Mouse (Mus musculus) small intestine, adult 2 months (tissue): ENCODE results near the gene Rbm44. TPM values are rescaled to one million over a fixed set of nuclear protein-coding genes. Genes with fewer than 3 reads are reported as not detected.

ENCODE experiments used
- H3K27ac ChIP-seq: fragments of 200-500 bp; 2 replicates; pipeline ENCODE4 v1.5.1; 2012; ENCODE audit warnings: low read depth, low read length, control low read depth, inconsistent platforms; ENCODE audit not compliant: insufficient read depth
- H3K27me3 ChIP-seq: fragments of 200-500 bp; 2 replicates; pipeline ENCODE4 v1.6.1; 2012; ENCODE audit warnings: mild to moderate bottlenecking, moderate library complexity, low read length, inconsistent platforms; ENCODE audit not compliant: control insufficient read depth, insufficient read depth
- H3K36me3 ChIP-seq: fragments of 200-500 bp; 2 replicates; pipeline ENCODE4 v1.6.1; 2012; ENCODE audit warnings: mild to moderate bottlenecking, low read length, control low read depth, inconsistent platforms; ENCODE audit not compliant: control insufficient read depth, insufficient read depth
- H3K4me1 ChIP-seq: fragments of 200-500 bp; 2 replicates; pipeline ENCODE4 v1.6.1; 2012; ENCODE audit warnings: low read length, inconsistent platforms, mixed read lengths; ENCODE audit not compliant: control insufficient read depth, insufficient read depth, insufficient read length
- H3K4me3 ChIP-seq: fragments of 200-500 bp; 2 replicates; pipeline ENCODE4 v1.5.1; 2012; ENCODE audit warnings: low read depth, mild to moderate bottlenecking, control low read depth, inconsistent platforms, low read length, moderate library complexity
- CTCF ChIP-seq: fragments of 200-500 bp; IDR thresholded peaks from 2 replicates; pipeline ENCODE4 v1.5.1; 2012; ENCODE audit warnings: low read depth, mild to moderate bottlenecking, control low read depth, inconsistent platforms, low read length, moderate library complexity, mixed read lengths; ENCODE audit not compliant: insufficient replicate concordance, insufficient read length; ENCODE audit errors: extremely low read depth
- POLR2A ChIP-seq: fragments of 200-500 bp; IDR thresholded peaks from 2 replicates; pipeline ENCODE4 v1.6.1; 2012; ENCODE audit warnings: low read depth, mild to moderate bottlenecking, control low read depth, inconsistent platforms, low read length, moderate library complexity
- WGBS: fragments of 180-500 bp; shearing (Covaris S2); methylation state at CpG from one replicate; pipeline ENCODE4 v1.1.7; 2018; 5-methylcytosine and 5-hydroxymethylcytosine counted together
- polyA plus RNA-seq: library from polyadenylated mRNA; depleted of rRNA; stranded (reverse); fragments of >200 nt; gene quantifications from 2 replicates; pipeline ENCODE4 v1.2.3, GENCODE M21; 2012

Rbm44 gene
- polyA plus RNA-seq, 1 experiment = not detected

- peaks cover 5% of the 10 kb centered on the region; the same call in 1 of the 2 replicates for H3K27me3 ChIP-seq
- no peak overlapping the region for H3K27ac ChIP-seq
- no peaks in the 10 kb centered on the region for H3K36me3 ChIP-seq
- WGBS = 74% methylated on average over 4 of the region's 4 CpGs
- TF ChIP-seq CTCF = no peak
- TF ChIP-seq POLR2A = no peak
- peaks cover 6% of the 10 kb centered on the region; the same call in 1 of the 2 replicates for H3K4me1 ChIP-seq
- no peak overlapping the region for H3K4me3 ChIP-seq
These were observed 32.0 kb downstream of the Rbm44 start for GRCm38 (mm10) chr1:91176871-91177270.

GRCm38 (mm10) chr1:91179086-91179485 lies 34.2 kb downstream of the Rbm44 start:
- no peaks in the 10 kb centered on the region for H3K36me3 ChIP-seq
- no peak overlapping the region for H3K27ac ChIP-seq
- no peak for TF ChIP-seq POLR2A
- TF ChIP-seq CTCF = peak; percentile 62
- H3K4me3 ChIP-seq = no peak overlapping the region
- H3K4me1 ChIP-seq = peaks cover 6% of the 10 kb centered on the region; the same call in 1 of the 2 replicates
- 30% methylated on average over 5 of the region's 5 CpGs for WGBS
- peaks cover 5% of the 10 kb centered on the region; the same call in 1 of the 2 replicates for H3K27me3 ChIP-seq

DNA sequence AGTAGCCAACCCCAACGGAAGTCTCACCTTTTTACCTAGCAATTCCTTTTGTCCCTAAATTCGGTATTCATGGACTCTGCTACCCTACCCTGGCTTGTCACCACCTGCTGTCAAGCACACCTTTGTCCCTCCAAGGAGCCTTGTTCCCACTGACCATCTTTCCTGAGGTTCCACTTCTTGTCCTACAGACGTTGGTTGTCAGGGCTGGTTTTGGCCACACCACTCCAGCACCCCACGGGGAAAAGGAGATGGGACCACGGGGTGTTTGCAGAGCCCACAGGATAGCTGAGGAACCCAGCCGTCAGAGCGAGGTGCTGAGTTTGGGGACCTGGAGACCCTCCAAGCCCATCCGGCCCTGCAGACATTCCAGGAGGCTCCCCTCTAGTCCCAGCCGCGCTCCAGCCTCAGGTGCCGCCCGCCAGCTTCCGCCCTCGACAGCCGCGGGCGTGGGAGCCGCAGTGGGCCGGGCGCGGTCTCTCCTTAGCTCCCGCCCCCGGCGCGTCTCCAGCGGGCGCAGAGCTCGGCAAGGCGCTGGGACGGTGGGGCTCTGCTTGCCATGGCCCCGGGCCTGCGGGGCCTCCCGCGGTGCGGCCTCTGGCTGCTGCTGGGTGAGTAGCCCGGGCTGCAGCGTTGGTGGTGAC lies 34.8 kb downstream of the Rbm44 start, which contains the start of gene Ramp1:
Gene Ramp1, plus strand, starts transcription at position 290 of the 641 bp plus-strand sequence.
- Histone ChIP-seq H3K27me3 (peaks cover 5% of the 10 kb centered on the region; the same call in 1 of the 2 replicates), H3K4me3 (peak within 1 kb of the TSS; percentile 61), H3K4me1 (peaks cover 6% of the 10 kb centered on the region; the same call in 1 of the 2 replicates), H3K27ac (0 out of 2 replicates have a peak within 1 kb of the TSS, but pooled peaks have one; percentile 17), H3K36me3 (no peaks in the 10 kb centered on the region)
- 2% methylated on average over 37 of the region's 37 CpGs for WGBS
- TF ChIP-seq CTCF = no peak

GRCm38 (mm10) chr1:91180174-91180565 lies 35.3 kb downstream of the Rbm44 start:
- no peaks in the 10 kb centered on the region for H3K36me3 ChIP-seq
- no peak for TF ChIP-seq POLR2A
- peaks cover 5% of the 10 kb centered on the region; the same call in 1 of the 2 replicates for H3K27me3 ChIP-seq
- H3K27ac ChIP-seq = 0 out of 2 replicates have a peak overlapping the region, but pooled peaks have one; percentile 7
- WGBS = 14% methylated on average over 14 of the region's 14 CpGs
- peak overlapping the region; percentile 61 for H3K4me3 ChIP-seq
- H3K4me1 ChIP-seq = peaks cover 6% of the 10 kb centered on the region; the same call in 1 of the 2 replicates

GRCm38 (mm10) chr1:91180723-91181122 lies 35.8 kb downstream of the Rbm44 start:
- no peak for TF ChIP-seq POLR2A
- no peak for TF ChIP-seq CTCF
- H3K36me3 ChIP-seq = no peaks in the 10 kb centered on the region
- H3K4me1 ChIP-seq = peaks cover 6% of the 10 kb centered on the region; the same call in 1 of the 2 replicates
- H3K4me3 ChIP-seq = peak overlapping the region; percentile 25
- peak overlapping the region; percentile 17; the same call in 1 of the 2 replicates for H3K27ac ChIP-seq
- WGBS = 31% methylated on average over 6 of the region's 6 CpGs
- peaks cover 5% of the 10 kb centered on the region; the same call in 1 of the 2 replicates for H3K27me3 ChIP-seq

- WGBS = 19% methylated on average over 5 of the region's 5 CpGs
- no peaks in the 10 kb centered on the region for H3K36me3 ChIP-seq
- TF ChIP-seq POLR2A (no peak), CTCF (no peak)
- peak overlapping the region; percentile 17; the same call in 1 of the 2 replicates for H3K27ac ChIP-seq
- H3K4me1 ChIP-seq = peaks cover 6% of the 10 kb centered on the region; the same call in 1 of the 2 replicates
- H3K27me3 ChIP-seq = peaks cover 5% of the 10 kb centered on the region; the same call in 1 of the 2 replicates
- H3K4me3 ChIP-seq = no peak overlapping the region
These were observed 36.4 kb downstream of the Rbm44 start for GRCm38 (mm10) chr1:91181261-91181660.

GRCm38 (mm10) chr1:91181784-91182450 lies 37.0 kb downstream of the Rbm44 start:
- Histone ChIP-seq H3K4me1 (peaks cover 6% of the 10 kb centered on the region; the same call in 1 of the 2 replicates), H3K4me3 (peak overlapping the region; percentile 27; the same call in 1 of the 2 replicates), H3K27me3 (peaks cover 5% of the 10 kb centered on the region; the same call in 1 of the 2 replicates), H3K36me3 (no peaks in the 10 kb centered on the region), H3K27ac (peak overlapping the region; percentile 39; the same call in 1 of the 2 replicates)
- 17% methylated on average over 12 of the region's 12 CpGs for WGBS
- TF ChIP-seq POLR2A (no peak), CTCF (no peak)
